Mouse (Mus musculus) kidney, postnatal 36 days (tissue): ENCODE data around the gene Lyrm4.

Source experiments
- DNase-seq, 2 experiments: peaks; one replicate each; pipeline ENCODE4 v3.0.0; 2021 to 2022; ENCODE audit warnings: mixed read lengths in 2 of 2

Lyrm4 gene

GRCm38 (mm10) chr13:36117143-36118014 is at the start of gene Lyrm4, which contains the start of gene Fars2:
Gene Lyrm4 (minus strand): TSS chr13:36117526.
Gene Fars2 (plus strand): TSS chr13:36117412.
- DNase-seq, result peak; percentile 98 to 99

- DNase-seq, result no peak
Measured at GRCm38 (mm10) chr13:36163898-36164297, 46.6 kb upstream of the Lyrm4 start.

- DNase-seq, result no peak
Measured at GRCm38 (mm10) chr13:36163411-36163810, 46.1 kb upstream of the Lyrm4 start.

GRCm38 (mm10) chr13:36156340-36156931 is 39.1 kb upstream of the Lyrm4 start:
- no peak for DNase-seq

GRCm38 (mm10) chr13:36152728-36153498 is 35.6 kb upstream of the Lyrm4 start:
- no peak for DNase-seq

- no peak for DNase-seq
Measured at GRCm38 (mm10) chr13:36150272-36150671, 32.9 kb upstream of the Lyrm4 start.

- peak in 1 of 2 experiments; percentile 23 for DNase-seq
Measured at GRCm38 (mm10) chr13:36149175-36149939, 32.0 kb upstream of the Lyrm4 start.

GRCm38 (mm10) chr13:36145601-36146000 is 28.3 kb upstream of the Lyrm4 start:
- DNase-seq, result no peak

GRCm38 (mm10) chr13:36140247-36141016 is 23.1 kb upstream of the Lyrm4 start:
- no peak for DNase-seq

GRCm38 (mm10) chr13:36139703-36140102 is 22.4 kb upstream of the Lyrm4 start:
- no peak for DNase-seq

GRCm38 (mm10) chr13:36131992-36132649 is 14.8 kb upstream of the Lyrm4 start:
- no peak for DNase-seq

- DNase-seq, result no peak
Measured at GRCm38 (mm10) chr13:36131401-36131800, 14.1 kb upstream of the Lyrm4 start.

- DNase-seq, result no peak
Measured at GRCm38 (mm10) chr13:36129360-36130054, 12.2 kb upstream of the Lyrm4 start.

GRCm38 (mm10) chr13:36120606-36121005 is 3.3 kb upstream of the Lyrm4 start:
- no peak for DNase-seq

- no peak for DNase-seq
Measured at GRCm38 (mm10) chr13:36119684-36120083, 2.4 kb upstream of the Lyrm4 start.

GRCm38 (mm10) chr13:36116520-36117142 is 695 bp downstream of the Lyrm4 start:
- DNase-seq, result peak; percentile 51 to 70

- peak; percentile 57 to 59 for DNase-seq
Measured at GRCm38 (mm10) chr13:36113181-36113580, 4.1 kb downstream of the Lyrm4 start.

- peak in 1 of 2 experiments; percentile 35 for DNase-seq
Measured at GRCm38 (mm10) chr13:36111331-36111730, 6.0 kb downstream of the Lyrm4 start.

GRCm38 (mm10) chr13:36108528-36108927 is 8.8 kb downstream of the Lyrm4 start:
- DNase-seq, result no peak

- DNase-seq, result no peak
Measured at GRCm38 (mm10) chr13:36105591-36105990, 11.7 kb downstream of the Lyrm4 start.
